Mouse (Mus musculus) forebrain, embryonic 15.5 days (tissue): ENCODE measurements at regions not wholly inside any gene's neighbourhood (a gene's known extent, or its start where the extent isn't known, plus 50 kb on each side); places are given as distances from the start of the nearest gene placed in this dataset.

ENCODE experiments used
- ATAC-seq: fragments of 200-750 bp; cut with Nextera tagmentation; replicated peaks from 2 replicates; pipeline ENCODE4 v1.8.0; 2017; ENCODE audit warnings: mild to moderate bottlenecking, moderate TSS enrichment, moderate library complexity
- H3K27ac ChIP-seq: fragments of 300-500 bp; sonication (generic); replicated peaks from 2 replicates; pipeline ENCODE4 v1.5.1; 2015; ENCODE audit warnings: mild to moderate bottlenecking, inconsistent platforms
- H3K27me3 ChIP-seq: fragments of 300-500 bp; sonication (generic); 2 replicates; pipeline ENCODE4 v1.6.1; 2015; ENCODE audit warnings: inconsistent platforms
- H3K36me3 ChIP-seq: fragments of 300-500 bp; sonication (generic); 2 replicates; pipeline ENCODE4 v1.6.1; 2015; ENCODE audit warnings: mild to moderate bottlenecking, inconsistent platforms
- H3K4me1 ChIP-seq: fragments of 300-500 bp; sonication (generic); 2 replicates; pipeline ENCODE4 v1.6.1; 2015; ENCODE audit warnings: inconsistent platforms
- H3K4me2 ChIP-seq: fragments of 300-500 bp; sonication (generic); replicated peaks from 2 replicates; pipeline ENCODE4 v1.6.1; 2015; ENCODE audit warnings: mild to moderate bottlenecking, inconsistent platforms
- H3K4me3 ChIP-seq: fragments of 300-500 bp; sonication (generic); 2 replicates; pipeline ENCODE4 v1.5.1; 2015; ENCODE audit warnings: mild to moderate bottlenecking, inconsistent platforms
- H3K9ac ChIP-seq: fragments of 300-500 bp; sonication (generic); replicated peaks from 2 replicates; pipeline ENCODE4 v1.6.1; 2015; ENCODE audit warnings: mild to moderate bottlenecking, inconsistent platforms
- H3K9me3 ChIP-seq: fragments of 300-500 bp; sonication (generic); 2 replicates; pipeline ENCODE4 v1.6.1; 2016; ENCODE audit warnings: inconsistent platforms
- WGBS: fragments of 180-500 bp; shearing (Covaris S2); methylation state at CpG from one replicate; pipeline ENCODE4 v1.1.7; 2015; ENCODE audit warnings: mixed read lengths; 5-methylcytosine and 5-hydroxymethylcytosine counted together

GRCm38 (mm10) chr9:84178705-84179104, 253.8 kb downstream of the Bckdhb start:
- 83% methylated on average over 5 of the region's 5 CpGs for WGBS
- Histone ChIP-seq H3K36me3 (no peaks in the 10 kb centered on the region), H3K4me1 (0 out of 2 replicates have a peak, but pooled peaks cover 2% of the 10 kb centered on the region), H3K9ac (no peak overlapping the region), H3K27me3 (no peaks in the 10 kb centered on the region), H3K4me2 (no peak overlapping the region), H3K27ac (no peak overlapping the region), H3K4me3 (no peak overlapping the region), H3K9me3 (no peaks in the 10 kb centered on the region)
- no peak for ATAC-seq

GRCm38 (mm10) chr9:84179238-84179637, 254.3 kb downstream of the Bckdhb start:
- no peak overlapping the region for H3K4me3 ChIP-seq
- H3K4me2 ChIP-seq, result no peak overlapping the region
- no peak for ATAC-seq
- no peaks in the 10 kb centered on the region for H3K27me3 ChIP-seq
- no peaks in the 10 kb centered on the region for H3K9me3 ChIP-seq
- H3K36me3 ChIP-seq, result no peaks in the 10 kb centered on the region
- WGBS, result 39% methylated on average over 4 of the region's 4 CpGs
- no peak overlapping the region for H3K9ac ChIP-seq
- H3K4me1 ChIP-seq, result 0 out of 2 replicates have a peak, but pooled peaks cover 5% of the 10 kb centered on the region
- H3K27ac ChIP-seq, result no peak overlapping the region

GRCm38 (mm10) chr9:84183637-84184374, 258.9 kb downstream of the Bckdhb start:
- 0 out of 2 replicates have a peak, but pooled peaks cover 5% of the 10 kb centered on the region for H3K4me1 ChIP-seq
- H3K27me3 ChIP-seq, result no peaks in the 10 kb centered on the region
- no peak for ATAC-seq
- no peaks in the 10 kb centered on the region for H3K9me3 ChIP-seq
- 51% methylated on average over 6 of the region's 6 CpGs for WGBS
- no peak overlapping the region for H3K4me2 ChIP-seq
- no peak overlapping the region for H3K4me3 ChIP-seq
- H3K27ac ChIP-seq, result no peak overlapping the region
- H3K9ac ChIP-seq, result no peak overlapping the region
- no peaks in the 10 kb centered on the region for H3K36me3 ChIP-seq

GRCm38 (mm10) chr9:84187531-84187930, 262.6 kb downstream of the Bckdhb start:
- Histone ChIP-seq H3K4me3 (no peak overlapping the region), H3K27ac (no peak overlapping the region), H3K9ac (no peak overlapping the region), H3K4me1 (0 out of 2 replicates have a peak, but pooled peaks cover 5% of the 10 kb centered on the region), H3K4me2 (no peak overlapping the region), H3K36me3 (no peaks in the 10 kb centered on the region), H3K27me3 (no peaks in the 10 kb centered on the region), H3K9me3 (no peaks in the 10 kb centered on the region)
- ATAC-seq, result no peak
- 87% methylated on average over 3 of the region's 3 CpGs for WGBS

- H3K27ac ChIP-seq, result no peak overlapping the region
- H3K27me3 ChIP-seq, result no peaks in the 10 kb centered on the region
- no peak overlapping the region for H3K4me3 ChIP-seq
- no peak for ATAC-seq
- H3K36me3 ChIP-seq, result no peaks in the 10 kb centered on the region
- no peak overlapping the region for H3K9ac ChIP-seq
- 79% methylated on average over 1 of the region's 1 CpGs for WGBS
- no peaks in the 10 kb centered on the region for H3K9me3 ChIP-seq
- H3K4me1 ChIP-seq, result peaks cover 10% of the 10 kb centered on the region
- no peak overlapping the region for H3K4me2 ChIP-seq
Observed at GRCm38 (mm10) chr9:84193405-84193804, 268.5 kb downstream of the Bckdhb start.

GRCm38 (mm10) chr9:84194716-84195115, 269.8 kb downstream of the Bckdhb start:
- H3K4me3 ChIP-seq, result no peak overlapping the region
- 51% methylated on average over 4 of the region's 4 CpGs for WGBS
- no peak overlapping the region for H3K9ac ChIP-seq
- peaks cover 10% of the 10 kb centered on the region for H3K4me1 ChIP-seq
- no peaks in the 10 kb centered on the region for H3K9me3 ChIP-seq
- H3K36me3 ChIP-seq, result no peaks in the 10 kb centered on the region
- H3K27ac ChIP-seq, result no peak overlapping the region
- no peak overlapping the region for H3K4me2 ChIP-seq
- ATAC-seq, result peak; percentile 95
- H3K27me3 ChIP-seq, result no peaks in the 10 kb centered on the region

- Histone ChIP-seq H3K27ac (no peak overlapping the region), H3K27me3 (no peaks in the 10 kb centered on the region), H3K4me2 (no peak overlapping the region), H3K36me3 (no peaks in the 10 kb centered on the region), H3K9me3 (no peaks in the 10 kb centered on the region), H3K9ac (no peak overlapping the region), H3K4me1 (peaks cover 10% of the 10 kb centered on the region), H3K4me3 (no peak overlapping the region)
- ATAC-seq, result peak; percentile 53; the same call in 1 of the 2 replicates
- WGBS, result 47% methylated on average over 4 of the region's 4 CpGs
Observed at GRCm38 (mm10) chr9:84195338-84195737, 270.4 kb downstream of the Bckdhb start.

GRCm38 (mm10) chr9:84200208-84200607, 275.3 kb downstream of the Bckdhb start:
- 90% methylated on average over 3 of the region's 3 CpGs for WGBS
- Histone ChIP-seq H3K9ac (no peak overlapping the region), H3K27me3 (no peaks in the 10 kb centered on the region), H3K4me3 (no peak overlapping the region), H3K27ac (no peak overlapping the region), H3K4me2 (no peak overlapping the region), H3K9me3 (no peaks in the 10 kb centered on the region), H3K36me3 (no peaks in the 10 kb centered on the region), H3K4me1 (peaks cover 6% of the 10 kb centered on the region; the same call in 1 of the 2 replicates)
- no peak for ATAC-seq

GRCm38 (mm10) chr9:84204056-84204455, 279.1 kb downstream of the Bckdhb start:
- Histone ChIP-seq H3K27ac (no peak overlapping the region), H3K4me3 (no peak overlapping the region), H3K36me3 (no peaks in the 10 kb centered on the region), H3K27me3 (no peaks in the 10 kb centered on the region), H3K9ac (no peak overlapping the region), H3K9me3 (no peaks in the 10 kb centered on the region), H3K4me2 (no peak overlapping the region), H3K4me1 (no peaks in the 10 kb centered on the region)
- ATAC-seq, result no peak
- 74% methylated on average over 3 of the region's 3 CpGs for WGBS

GRCm38 (mm10) chr9:84240491-84240975, 315.6 kb downstream of the Bckdhb start:
- no peak overlapping the region for H3K4me2 ChIP-seq
- no peak overlapping the region for H3K27ac ChIP-seq
- H3K4me1 ChIP-seq, result no peaks in the 10 kb centered on the region
- H3K4me3 ChIP-seq, result no peak overlapping the region
- 83% methylated on average over 4 of the region's 4 CpGs for WGBS
- no peak for ATAC-seq
- H3K27me3 ChIP-seq, result no peaks in the 10 kb centered on the region
- H3K9ac ChIP-seq, result no peak overlapping the region
- H3K9me3 ChIP-seq, result no peaks in the 10 kb centered on the region
- no peaks in the 10 kb centered on the region for H3K36me3 ChIP-seq

- WGBS, result 93% methylated on average over 1 of the region's 1 CpGs
Observed at GRCm38 (mm10) chr9:84249765-84250164, 324.8 kb downstream of the Bckdhb start.

GRCm38 (mm10) chr9:84253022-84253991, 328.4 kb downstream of the Bckdhb start:
- 14% methylated on average over 7 of the region's 7 CpGs for WGBS
- ATAC-seq, result peak; percentile 85

More at GRCm38 (mm10) chr9:84249765-84250164, 324.8 kb downstream of the Bckdhb start:
- no peak overlapping the region for H3K9ac ChIP-seq
- H3K27ac ChIP-seq, result no peak overlapping the region
- no peaks in the 10 kb centered on the region for H3K36me3 ChIP-seq
- peaks cover 18% of the 10 kb centered on the region for H3K4me1 ChIP-seq
- ATAC-seq, result no peak
- no peaks in the 10 kb centered on the region for H3K27me3 ChIP-seq
- H3K4me2 ChIP-seq, result no peak overlapping the region
- H3K9me3 ChIP-seq, result no peaks in the 10 kb centered on the region
- H3K4me3 ChIP-seq, result no peak overlapping the region

More at GRCm38 (mm10) chr9:84253022-84253991, 328.4 kb downstream of the Bckdhb start:
- H3K27ac ChIP-seq, result 0 out of 2 replicates have a peak overlapping the region, but pooled peaks have one; percentile 14
- no peaks in the 10 kb centered on the region for H3K27me3 ChIP-seq
- no peak overlapping the region for H3K4me3 ChIP-seq
- peaks cover 18% of the 10 kb centered on the region for H3K4me1 ChIP-seq
- no peak overlapping the region for H3K9ac ChIP-seq
- H3K36me3 ChIP-seq, result no peaks in the 10 kb centered on the region
- no peak overlapping the region for H3K4me2 ChIP-seq
- no peaks in the 10 kb centered on the region for H3K9me3 ChIP-seq
